Mouse (Mus musculus): ENCODE measurements around the gene Pde8b.

The Pde8b gene

GRCm38 (mm10) chr13:95081082-95081481 is 169.1 kb downstream of the Pde8b start:
- DNase-seq (ENCODE audit: low read depth, low spot score) = no peak

GRCm38 (mm10) chr13:95078492-95078891 is 171.6 kb downstream of the Pde8b start:
- no peak for DNase-seq (ENCODE audit: low read depth, low spot score)

- no peak for DNase-seq (ENCODE audit: low read depth, low spot score)
These were observed 172.4 kb downstream of the Pde8b start for GRCm38 (mm10) chr13:95077688-95078087.

GRCm38 (mm10) chr13:95076142-95076541 is 174.0 kb downstream of the Pde8b start:
- DNase-seq (ENCODE audit: low read depth, low spot score) = no peak

- DNase-seq (ENCODE audit: low read depth, low spot score) = no peak
These were observed 176.5 kb downstream of the Pde8b start for GRCm38 (mm10) chr13:95073445-95074172.

GRCm38 (mm10) chr13:95070268-95070667 is 179.9 kb downstream of the Pde8b start:
- peak; percentile 35 for DNase-seq (ENCODE audit: low read depth, low spot score)

GRCm38 (mm10) chr13:95067854-95068253 is 182.3 kb downstream of the Pde8b start:
- DNase-seq (ENCODE audit: low read depth, low spot score) = peak; percentile 43

GRCm38 (mm10) chr13:95063390-95064017 is 186.6 kb downstream of the Pde8b start:
- no peak for DNase-seq (ENCODE audit: low read depth, low spot score)

- DNase-seq (ENCODE audit: low read depth, low spot score) = no peak
These were observed 191.3 kb downstream of the Pde8b start for GRCm38 (mm10) chr13:95058885-95059284.

- DNase-seq (ENCODE audit: low read depth, low spot score) = no peak
These were observed 193.4 kb downstream of the Pde8b start for GRCm38 (mm10) chr13:95056501-95057280.

- DNase-seq (ENCODE audit: low read depth, low spot score) = no peak
These were observed 194.3 kb downstream of the Pde8b start for GRCm38 (mm10) chr13:95055742-95056388.

GRCm38 (mm10) chr13:95052421-95052820 is 197.7 kb downstream of the Pde8b start:
- no peak for DNase-seq (ENCODE audit: low read depth, low spot score)

- DNase-seq (ENCODE audit: low read depth, low spot score) = no peak
These were observed 199.7 kb downstream of the Pde8b start for GRCm38 (mm10) chr13:95050398-95050797.

- DNase-seq (ENCODE audit: low read depth, low spot score) = no peak
These were observed 206.0 kb downstream of the Pde8b start for GRCm38 (mm10) chr13:95044108-95044507.

GRCm38 (mm10) chr13:95040140-95040738 is 209.9 kb downstream of the Pde8b start:
- DNase-seq (ENCODE audit: low read depth, low spot score) = no peak

GRCm38 (mm10) chr13:95038200-95038599 is 211.9 kb downstream of the Pde8b start:
- DNase-seq (ENCODE audit: low read depth, low spot score) = no peak

- DNase-seq (ENCODE audit: low read depth, low spot score) = no peak
These were observed 215.4 kb downstream of the Pde8b start for GRCm38 (mm10) chr13:95034715-95035114.

- DNase-seq (ENCODE audit: low read depth, low spot score) = no peak
These were observed 216.0 kb downstream of the Pde8b start for GRCm38 (mm10) chr13:95034094-95034493.

- DNase-seq (ENCODE audit: low read depth, low spot score) = peak; percentile 62
These were observed 217.2 kb downstream of the Pde8b start for GRCm38 (mm10) chr13:95032973-95033372.

- DNase-seq (ENCODE audit: low read depth, low spot score) = peak; percentile 35
These were observed 217.9 kb downstream of the Pde8b start for GRCm38 (mm10) chr13:95032127-95032831.

- no peak for DNase-seq (ENCODE audit: low read depth, low spot score)
These were observed 219.3 kb downstream of the Pde8b start for GRCm38 (mm10) chr13:95030828-95031227.

All from ZHBTc4 (cell line).